Mouse (Mus musculus): ENCODE measurements at regions not wholly inside any gene's neighbourhood (a gene's known extent, or its start where the extent isn't known, plus 50 kb on each side); places are given as distances from the start of the nearest gene placed in this dataset.

DNA sequence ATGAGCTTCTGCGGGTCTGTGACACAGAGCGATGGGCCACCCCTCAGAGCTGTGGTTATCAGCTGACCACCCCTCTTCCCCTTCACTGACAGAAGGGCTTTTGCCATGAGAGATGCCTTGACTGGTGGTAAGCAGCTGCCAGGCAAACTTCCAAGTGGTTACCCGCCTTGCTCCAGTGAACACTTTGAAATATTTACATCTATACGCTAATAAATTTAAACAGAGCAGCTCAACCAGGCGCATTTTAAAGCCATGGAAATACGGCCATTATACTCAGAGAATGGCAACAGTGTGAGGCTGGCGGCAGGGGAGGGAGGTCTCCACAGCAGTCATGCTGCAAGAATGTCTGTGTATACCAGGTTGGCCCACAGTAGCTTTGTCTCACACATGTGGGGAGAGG lies 53.8 kb upstream of the Lrig3 start:
- ATAC-seq (replicated peaks in 1 of 2; ENCODE audit: insufficient read depth in 1 of 2, low FRiP score in 2 of 2, low TSS enrichment in 1 of 2, low read depth in 1 of 2, poor library complexity in 2 of 2, severe bottlenecking in 2 of 2) = no peak

All from hematopoietic stem cell, adult 5-6 weeks (primary cell).